Mouse (Mus musculus): ENCODE measurements around the gene Acsf3. TPM values are rescaled to one million over a fixed set of nuclear protein-coding genes. Genes with fewer than 3 reads are reported as not detected.

The Acsf3 gene
- total and polyA plus RNA-seq, 3 experiments: 2.2 to 10.4 (median 9.0) TPM

DNA sequence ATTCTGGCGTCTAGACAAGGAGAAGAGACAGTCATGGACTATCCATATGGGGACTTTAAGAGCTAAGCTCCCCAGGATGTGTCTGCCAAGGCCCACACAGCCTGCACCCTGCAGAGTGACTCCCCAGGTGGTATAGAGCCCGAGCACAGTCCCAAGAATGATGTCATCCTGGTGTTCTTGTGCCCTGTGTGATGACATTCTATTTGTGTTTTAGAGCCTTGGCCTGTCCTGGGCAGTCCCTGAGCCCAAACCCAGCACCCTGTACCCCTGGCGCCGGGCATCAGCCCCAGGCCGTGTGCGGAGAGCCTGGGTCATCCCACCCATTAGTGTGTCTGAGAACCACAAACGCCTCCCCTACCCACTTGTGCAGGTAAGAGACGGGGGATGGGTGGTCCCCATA is 81.0 kb downstream of the Acsf3 start:
- H3K27me3 ChIP-seq (replicated peaks): peaks cover 84% of the 10 kb centered on the region
- H3K4me1 ChIP-seq (ENCODE audit: control insufficient read depth in 1 of 2, insufficient read depth in 2 of 2): no peaks in the 10 kb centered on the region
- in situ Hi-C loops (cut with MboI; ENCODE audit: low pct_ligation_motif_present, low pct_unique_long_range_greater_than_20kb, low sequenced_read_pairs) (no loop called here), dilution Hi-C loops (cut with MboI; ENCODE audit: extremely low pct_ligation_motif_present, extremely low pct_unique_long_range_greater_than_20kb, low sequenced_read_pairs) (no loop called here)
- no peaks in the 10 kb centered on the region for H3K9me3 ChIP-seq (replicated peaks; ENCODE audit: low read length)
- DNase-seq (ENCODE audit: extremely low read depth): no peak
- TF ChIP-seq RAD21 (IDR thresholded peaks at IDR 0.05; ENCODE audit: low read depth, low read length): no peak
- no peak for TF ChIP-seq ZKSCAN1 (IDR thresholded peaks at IDR 0.05; ENCODE audit: borderline replicate concordance, low read depth, low read length)
- no peak for TF ChIP-seq MAX (IDR thresholded peaks at IDR 0.05; ENCODE audit: low read length)
- no peak for TF ChIP-seq UBTF (IDR thresholded peaks at IDR 0.05; ENCODE audit: low read depth, low read length)
- TF ChIP-seq KAT2A (IDR thresholded peaks at IDR 0.05; ENCODE audit: insufficient replicate concordance, low read length): no peak
- TF ChIP-seq ELF1 (IDR thresholded peaks at IDR 0.05; ENCODE audit: low read depth, low read length): no peak
- no peak for TF ChIP-seq CHD2 (IDR thresholded peaks at IDR 0.05; ENCODE audit: low read length)
- TF ChIP-seq MYC (IDR thresholded peaks at IDR 0.05; ENCODE audit: low read depth, low read length): no peak
- no peak for TF ChIP-seq JUND (conservative IDR thresholded peaks at IDR 0.05; ENCODE audit: low read depth, low read length)
- TF ChIP-seq NELFE (IDR thresholded peaks at IDR 0.05; ENCODE audit: low read depth, low read length): no peak
- no peak for TF ChIP-seq EP300 (IDR thresholded peaks at IDR 0.05; ENCODE audit: low read length)
- TF ChIP-seq USF1 (IDR thresholded peaks at IDR 0.05; ENCODE audit: low read depth, low read length): no peak
- no peak for TF ChIP-seq CTCF (conservative IDR thresholded peaks at IDR 0.05 in 1 of 2, IDR thresholded peaks at IDR 0.05 in 1 of 2; ENCODE audit: low read depth in 2 of 2, low read length in 2 of 2)
- no peak for TF ChIP-seq RCOR1 (conservative IDR thresholded peaks at IDR 0.05; ENCODE audit: low read depth, low read length)
- H3K79me2 ChIP-seq (replicated peaks; ENCODE audit: control insufficient read depth, extremely low read depth, insufficient read depth, poor library complexity, severe bottlenecking): no peaks in the 10 kb centered on the region
- no peaks in the 10 kb centered on the region for H3K36me3 ChIP-seq (replicated peaks in 1 of 2; ENCODE audit: control insufficient read depth in 1 of 2, insufficient read depth in 1 of 2, low read length in 1 of 2)
- no peak overlapping the region for H3K4me3 ChIP-seq (replicated peaks in 1 of 3; ENCODE audit: low read depth in 2 of 3, low read length in 2 of 3, poor library complexity in 1 of 3)
- H3K9ac ChIP-seq (ENCODE audit: insufficient read depth, low read depth): no peak overlapping the region
- no peak overlapping the region for H3K27ac ChIP-seq (ENCODE audit: insufficient read depth, low read depth)
- no peak overlapping the region for H3K4me2 ChIP-seq (ENCODE audit: insufficient read depth, low read depth, poor library complexity, severe bottlenecking)

DNA sequence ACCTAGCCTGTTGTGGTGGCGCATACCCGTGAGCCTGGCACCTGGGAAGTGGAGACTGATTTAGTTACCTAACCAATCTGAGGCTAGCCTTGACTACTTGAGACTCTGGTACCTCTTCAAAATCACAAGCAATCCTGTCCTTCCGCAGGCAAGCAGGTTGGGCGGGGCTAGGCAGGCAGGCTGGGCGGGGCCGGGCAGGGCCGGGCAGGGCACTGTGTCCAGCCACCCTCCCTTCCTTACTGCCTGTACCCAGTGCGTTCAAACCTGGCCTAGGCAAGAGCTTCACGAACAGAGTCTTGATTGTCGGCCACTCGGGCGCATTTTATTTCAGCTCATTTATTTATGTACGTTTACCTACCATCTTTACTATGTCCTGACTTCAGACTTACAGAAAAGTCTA is 84.6 kb downstream of the Acsf3 start:
- Histone ChIP-seq H3K27ac (ENCODE audit: insufficient read depth, low read depth) (no peak overlapping the region), H3K4me2 (ENCODE audit: insufficient read depth, low read depth, poor library complexity, severe bottlenecking) (no peak overlapping the region), H3K4me1 (ENCODE audit: control insufficient read depth in 1 of 2, insufficient read depth in 2 of 2) (no peaks in the 10 kb centered on the region; a peak in 1 of 4 replicates), H3K4me3 (replicated peaks in 1 of 3; ENCODE audit: low read depth in 2 of 3, low read length in 2 of 3, poor library complexity in 1 of 3) (no peak overlapping the region), H3K79me2 (replicated peaks; ENCODE audit: control insufficient read depth, extremely low read depth, insufficient read depth, poor library complexity, severe bottlenecking) (no peaks in the 10 kb centered on the region), H3K27me3 (replicated peaks) (peaks cover 50% of the 10 kb centered on the region), H3K9me3 (replicated peaks; ENCODE audit: low read length) (no peaks in the 10 kb centered on the region), H3K9ac (ENCODE audit: insufficient read depth, low read depth) (no peak overlapping the region), H3K36me3 (replicated peaks in 1 of 2; ENCODE audit: control insufficient read depth in 1 of 2, insufficient read depth in 1 of 2, low read length in 1 of 2) (no peaks in the 10 kb centered on the region)
- dilution Hi-C loops (cut with MboI; ENCODE audit: extremely low pct_ligation_motif_present, extremely low pct_unique_long_range_greater_than_20kb, low sequenced_read_pairs) (no loop called here), in situ Hi-C loops (cut with MboI; ENCODE audit: low pct_ligation_motif_present, low pct_unique_long_range_greater_than_20kb, low sequenced_read_pairs) (no loop called here)
- TF ChIP-seq ELF1 (IDR thresholded peaks at IDR 0.05; ENCODE audit: low read depth, low read length): no peak
- DNase-seq (ENCODE audit: extremely low read depth): no peak

DNA sequence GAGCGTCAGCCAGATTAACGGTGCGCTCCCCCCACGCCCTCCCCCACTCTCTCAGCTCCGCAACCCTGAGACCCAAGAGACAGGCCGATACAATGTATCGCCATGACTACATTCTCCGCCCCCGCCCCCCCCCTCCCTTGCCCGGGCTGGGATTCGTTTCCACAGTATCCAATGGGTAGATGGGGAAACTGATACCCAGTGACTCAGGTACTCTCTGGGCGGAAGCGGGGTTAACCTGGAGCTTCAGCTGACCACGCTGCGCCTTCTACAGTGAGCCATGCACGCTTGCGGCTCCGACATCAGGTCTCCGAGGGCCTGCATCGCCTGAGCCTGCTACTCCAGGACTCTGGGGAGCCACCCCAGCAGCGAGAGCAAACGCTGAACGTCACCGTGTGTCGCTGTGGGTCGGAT is 89.4 kb downstream of the Acsf3 start:
- peaks cover 23% of the 10 kb centered on the region for H3K27me3 ChIP-seq (replicated peaks)
- no peak overlapping the region for H3K4me3 ChIP-seq (replicated peaks in 1 of 3; ENCODE audit: low read depth in 2 of 3, low read length in 2 of 3, poor library complexity in 1 of 3)
- no peaks in the 10 kb centered on the region for H3K79me2 ChIP-seq (replicated peaks; ENCODE audit: control insufficient read depth, extremely low read depth, insufficient read depth, poor library complexity, severe bottlenecking)
- dilution Hi-C loops (cut with MboI; ENCODE audit: extremely low pct_ligation_motif_present, extremely low pct_unique_long_range_greater_than_20kb, low sequenced_read_pairs) (no loop called here), in situ Hi-C loops (cut with MboI; ENCODE audit: low pct_ligation_motif_present, low pct_unique_long_range_greater_than_20kb, low sequenced_read_pairs) (no loop called here)
- H3K4me2 ChIP-seq (ENCODE audit: insufficient read depth, low read depth, poor library complexity, severe bottlenecking): no peak overlapping the region
- peaks cover 4 to 10% of the 10 kb centered on the region in 2 experiments; a peak in 3 of 4 replicates for H3K4me1 ChIP-seq (ENCODE audit: control insufficient read depth in 1 of 2, insufficient read depth in 2 of 2)
- H3K27ac ChIP-seq (ENCODE audit: insufficient read depth, low read depth): no peak overlapping the region
- no peaks in the 10 kb centered on the region for H3K36me3 ChIP-seq (replicated peaks in 1 of 2; ENCODE audit: control insufficient read depth in 1 of 2, insufficient read depth in 1 of 2, low read length in 1 of 2)
- no peak overlapping the region for H3K9ac ChIP-seq (ENCODE audit: insufficient read depth, low read depth)
- no peaks in the 10 kb centered on the region for H3K9me3 ChIP-seq (replicated peaks; ENCODE audit: low read length)
- TF ChIP-seq CTCF (conservative IDR thresholded peaks at IDR 0.05 in 1 of 2, IDR thresholded peaks at IDR 0.05 in 1 of 2; ENCODE audit: low read depth in 2 of 2, low read length in 2 of 2) (no peak), ETS1 (conservative IDR thresholded peaks at IDR 0.05; ENCODE audit: low read depth, low read length) (no peak), MYC (IDR thresholded peaks at IDR 0.05; ENCODE audit: low read depth, low read length) (no peak), JUN (IDR thresholded peaks at IDR 0.05; ENCODE audit: insufficient read depth, low read depth, low read length) (no peak), ZNF384 (IDR thresholded peaks at IDR 0.05; ENCODE audit: low read depth, low read length) (no peak), KAT2A (IDR thresholded peaks at IDR 0.05; ENCODE audit: insufficient replicate concordance, low read length) (no peak), ZKSCAN1 (IDR thresholded peaks at IDR 0.05; ENCODE audit: borderline replicate concordance, low read depth, low read length) (no peak), MAZ (IDR thresholded peaks at IDR 0.05; ENCODE audit: low read depth, low read length) (no peak), ZMIZ1 (IDR thresholded peaks at IDR 0.05; ENCODE audit: low read depth, low read length) (no peak), CHD2 (IDR thresholded peaks at IDR 0.05; ENCODE audit: low read length) (no peak), E2F4 (IDR thresholded peaks at IDR 0.05; ENCODE audit: insufficient replicate concordance, low read depth, low read length) (no peak), SMC3 (IDR thresholded peaks at IDR 0.05; ENCODE audit: low read depth, low read length) (no peak)
- no peak for DNase-seq (ENCODE audit: extremely low read depth)

Measured in CH12.LX (cell line).